8 mouse cellular contexts compared by ENCODE assay signal in the genomic region with DNA sequence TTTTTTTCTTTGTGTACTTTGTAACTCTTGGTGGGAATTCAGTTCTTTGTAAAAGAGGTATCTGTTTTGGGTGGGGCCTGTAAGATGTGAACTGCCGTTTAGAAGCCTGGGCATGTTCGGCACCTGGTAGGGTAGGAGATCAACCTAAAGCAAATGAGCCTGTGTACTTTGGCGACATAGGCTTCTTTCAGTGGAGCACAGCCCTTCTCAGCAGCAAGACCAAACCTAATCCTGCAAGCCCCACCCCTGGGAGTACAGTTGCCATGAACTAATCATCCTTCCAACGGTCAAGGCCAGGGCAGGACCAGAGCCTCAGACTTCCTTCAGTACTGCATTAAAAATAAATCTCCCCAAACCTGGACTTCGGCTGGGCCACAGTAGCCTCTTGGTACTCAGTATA.
A peak's percentile ranks its signal among the peaks of the same experiment; 100 is the strongest.
DNase-seq lines count a peak whose midpoint lies in the region; ATAC-seq lines count a peak whose summit lies in the region.

No protein-coding gene starts in this region.

- no peaks in the 10 kb centered on the region for H3K9me3 ChIP-seq in lung, embryonic 16.5 days (ENCODE audit: control insufficient read depth, low read length)

- peaks cover 53% of the 10 kb centered on the region for H3K4me1 ChIP-seq in lung, embryonic 16.5 days (replicated peaks; ENCODE audit: control insufficient read depth, insufficient read depth, low read length)
- H3K4me1 ChIP-seq in brown adipose tissue, adult 24 weeks (ENCODE audit: control insufficient read depth, insufficient read depth, insufficient read length, low read length), result peaks cover 67% of the 10 kb centered on the region

- WGBS in lung, embryonic 16.5 days, result 37% methylated on average over 5 of the region's 5 CpGs

- no peak overlapping the region for H3K4me3 ChIP-seq in lung, embryonic 16.5 days (ENCODE audit: low read length)
- no peak overlapping the region for H3K4me3 ChIP-seq in brown adipose tissue, adult 24 weeks (ENCODE audit: insufficient read depth, low read depth, low read length)

- no peaks in the 10 kb centered on the region for H3K27me3 ChIP-seq in lung, embryonic 16.5 days (ENCODE audit: control insufficient read depth, insufficient read depth, low read depth, low read length)

- no peak for ATAC-seq in lung, embryonic 16.5 days (ENCODE audit: low read depth)

- H3K36me3 ChIP-seq in lung, embryonic 16.5 days (ENCODE audit: control insufficient read depth, insufficient read depth, low read length), result no peaks in the 10 kb centered on the region

- no peak overlapping the region for H3K9ac ChIP-seq in lung, embryonic 16.5 days (ENCODE audit: low read length)

- peak overlapping the region; percentile 73 for H3K27ac ChIP-seq in lung, embryonic 16.5 days (ENCODE audit: low read length)
- H3K27ac ChIP-seq in brown adipose tissue, adult 24 weeks (replicated peaks; ENCODE audit: low read depth, low read length), result peak overlapping the region; percentile 86

- no peak for DNase-seq in lung, postnatal 10 days
- DNase-seq in liver, result peak; percentile 55
- DNase-seq in thymus, postnatal 0 days (ENCODE audit: low spot score), result peak; percentile 53
- DNase-seq in frontal cortex, adult 2 months (ENCODE audit: extremely low spot score in 1 of 2, low spot score in 1 of 2), result no peak
- DNase-seq in cerebellum, postnatal 25 days, result no peak
- no peak for DNase-seq in layer of hippocampus, adult 18-20 months (ENCODE audit: low spot score in 2 of 2)

- H3K4me2 ChIP-seq in lung, embryonic 16.5 days (ENCODE audit: low read depth, low read length), result peak overlapping the region; percentile 13; the same call in 1 of the 2 replicates

Comparison
In these comparisons a context has a peak if more than half of its experiments do, and no peak if none do; other contexts are left out.
1. DNase-seq: peak in liver (single experiment) and thymus, postnatal 0 days (single experiment); none in lung, postnatal 10 days (single experiment), frontal cortex, adult 2 months (0 of 2), cerebellum, postnatal 25 days (0 of 2) and layer of hippocampus, adult 18-20 months (0 of 2).